Comparison of ENCODE assay signal across 9 mouse cellular contexts in genomic region chr10:77182804-77183331, GRCm38 (mm10). TPM values are rescaled to one million over a fixed set of nuclear protein-coding genes. Genes with fewer than 3 reads are reported as not detected.
DNase-seq lines count a peak whose midpoint lies in the region; ATAC-seq and TF ChIP-seq lines count a peak whose summit lies in the region.
"Had no signal": no experiment of that assay in that cellular context is flagged by ENCODE, and none has a peak within 500 bp of the region (broad histone marks: within the 10 kb centered on the region; RNA-seq: fewer than 3 reads in every experiment).

No protein-coding gene starts in this region.

- no peaks in the 10 kb centered on the region for H3K9me3 ChIP-seq in intestine, embryonic 16.5 days (ENCODE audit: control insufficient read depth, low read length)
- H3K9me3 ChIP-seq in intestine, postnatal 0 days (ENCODE audit: control insufficient read depth), result no peaks in the 10 kb centered on the region
- H3K9me3 ChIP-seq in MEL (replicated peaks; ENCODE audit: insufficient read depth, low read length), result no peaks in the 10 kb centered on the region
- H3K9me3 ChIP-seq in heart, postnatal 0 days (replicated peaks; ENCODE audit: control insufficient read depth, low read length), result 0 out of 2 replicates have a peak, but pooled peaks cover 3% of the 10 kb centered on the region
- H3K9me3 ChIP-seq: midbrain, embryonic 13.5 days had no signal

- H3K27me3 ChIP-seq in intestine, embryonic 16.5 days (replicated peaks; ENCODE audit: control insufficient read depth, insufficient read depth, low read length), result no peaks in the 10 kb centered on the region
- H3K27me3 ChIP-seq in intestine, postnatal 0 days (replicated peaks; ENCODE audit: control insufficient read depth, insufficient read depth, low read length), result no peaks in the 10 kb centered on the region
- H3K27me3 ChIP-seq in C2C12 (ENCODE audit: control insufficient read depth, insufficient read depth, insufficient read length), result no peaks in the 10 kb centered on the region
- peaks cover 0 to 3% of the 10 kb centered on the region in 2 experiments; a peak in 2 of 4 replicates for H3K27me3 ChIP-seq in MEL (ENCODE audit: control insufficient read depth in 1 of 2, insufficient read depth in 2 of 2, low read length in 2 of 2)
- no peaks in the 10 kb centered on the region for H3K27me3 ChIP-seq in heart, postnatal 0 days (ENCODE audit: control insufficient read depth, insufficient read depth, low read length)
- H3K27me3 ChIP-seq: midbrain, embryonic 13.5 days had no signal

- H3K36me3 ChIP-seq in intestine, embryonic 16.5 days (ENCODE audit: control insufficient read depth, insufficient read depth, low read length), result no peaks in the 10 kb centered on the region
- H3K36me3 ChIP-seq in intestine, postnatal 0 days (ENCODE audit: control insufficient read depth, insufficient read depth), result no peaks in the 10 kb centered on the region
- H3K36me3 ChIP-seq in C2C12 (ENCODE audit: control insufficient read depth, insufficient read depth), result no peaks in the 10 kb centered on the region
- peaks cover 0 to 5% of the 10 kb centered on the region in 2 experiments; a peak in 1 of 4 replicates for H3K36me3 ChIP-seq in MEL (ENCODE audit: control insufficient read depth in 1 of 2, insufficient read depth in 2 of 2, low read length in 2 of 2)
- no peaks in the 10 kb centered on the region for H3K36me3 ChIP-seq in heart, postnatal 0 days (replicated peaks; ENCODE audit: control insufficient read depth, insufficient read depth, low read length)
- H3K36me3 ChIP-seq: midbrain, embryonic 13.5 days had no signal

- H3K4me1 ChIP-seq in intestine, embryonic 16.5 days (ENCODE audit: control insufficient read depth, insufficient read depth, low read length), result no peaks in the 10 kb centered on the region
- H3K4me1 ChIP-seq in intestine, postnatal 0 days (replicated peaks; ENCODE audit: control insufficient read depth, insufficient read depth, low read length), result no peaks in the 10 kb centered on the region
- peaks cover 0 to 12% of the 10 kb centered on the region in 2 experiments; a peak in 2 of 4 replicates for H3K4me1 ChIP-seq in MEL (ENCODE audit: control insufficient read depth in 1 of 2, insufficient read depth in 2 of 2, low read length in 2 of 2)
- peaks cover 10% of the 10 kb centered on the region for H3K4me1 ChIP-seq in heart, postnatal 0 days (ENCODE audit: control insufficient read depth, insufficient read depth)
- H3K4me1 ChIP-seq: midbrain, embryonic 13.5 days had no signal

- no peak overlapping the region for H3K27ac ChIP-seq in intestine, embryonic 16.5 days (ENCODE audit: low read length)
- H3K27ac ChIP-seq in intestine, postnatal 0 days (ENCODE audit: low read depth, low read length), result no peak overlapping the region
- no peak overlapping the region for H3K27ac ChIP-seq in MEL (ENCODE audit: control insufficient read depth, low read depth, low read length)
- peak overlapping the region; percentile 53 for H3K27ac ChIP-seq in heart, postnatal 0 days (ENCODE audit: low read depth)
- H3K27ac ChIP-seq: midbrain, embryonic 13.5 days had no signal

- 69% methylated on average over 3 of the region's 3 CpGs for WGBS in intestine, embryonic 16.5 days
- WGBS in intestine, postnatal 0 days, result 76% methylated on average over 3 of the region's 3 CpGs
- 62% methylated on average over 3 of the region's 3 CpGs for WGBS in heart, postnatal 0 days

- no peak for DNase-seq in MEL (ENCODE audit: low read depth, low spot score)
- DNase-seq in heart, postnatal 0 days (ENCODE audit: low spot score), result no peak
- no peak for DNase-seq in left cerebral cortex, adult 8-10 months (ENCODE audit: low spot score in 2 of 2)
- DNase-seq in layer of hippocampus, adult 8-10 months (ENCODE audit: low spot score in 2 of 2), result no peak
- DNase-seq: embryo, embryonic 11 days had no signal

- TF ChIP-seq POLR2A in MEL (IDR thresholded peaks at IDR 0.05; ENCODE audit: control insufficient read depth in 1 of 2, insufficient read depth in 1 of 2, low read depth in 1 of 2, low read length in 2 of 2, poor library complexity in 1 of 2), result no peak

- TF ChIP-seq EP300 in MEL (IDR thresholded peaks at IDR 0.05; ENCODE audit: low read depth in 1 of 2, low read length in 2 of 2), result no peak
- peak; percentile 78 for TF ChIP-seq EP300 in heart, postnatal 0 days (IDR thresholded peaks at IDR 0.05; ENCODE audit: low read depth)

- no peak for TF ChIP-seq CTCF in intestine, postnatal 0 days (IDR thresholded peaks at IDR 0.05; ENCODE audit: low read depth)
- TF ChIP-seq CTCF in C2C12 (IDR thresholded peaks at IDR 0.05; ENCODE audit: control insufficient read depth, insufficient read depth, insufficient read length), result no peak
- no peak for TF ChIP-seq CTCF in MEL (IDR thresholded peaks at IDR 0.05 in 2 of 3, conservative IDR thresholded peaks at IDR 0.05 in 1 of 3; ENCODE audit: control insufficient read depth in 1 of 3, insufficient read depth in 1 of 3, low read depth in 2 of 3, low read length in 3 of 3, poor library complexity in 1 of 3, severe bottlenecking in 1 of 3)
- no peak for TF ChIP-seq CTCF in heart, postnatal 0 days (IDR thresholded peaks at IDR 0.05; ENCODE audit: low read depth)

- no peak overlapping the region for H3K9ac ChIP-seq in intestine, embryonic 16.5 days (ENCODE audit: low read depth, low read length)
- no peak overlapping the region for H3K9ac ChIP-seq in intestine, postnatal 0 days (ENCODE audit: low read depth, low read length)
- H3K9ac ChIP-seq in MEL (ENCODE audit: control insufficient read depth, low read depth, low read length, poor library complexity, severe bottlenecking), result no peak overlapping the region
- no peak overlapping the region for H3K9ac ChIP-seq in heart, postnatal 0 days (replicated peaks; ENCODE audit: low read depth, low read length)
- H3K9ac ChIP-seq: midbrain, embryonic 13.5 days had no signal

- H3K4me3 ChIP-seq in intestine, embryonic 16.5 days (ENCODE audit: low read length), result no peak overlapping the region
- H3K4me3 ChIP-seq in intestine, postnatal 0 days (ENCODE audit: low read depth, low read length), result no peak overlapping the region
- H3K4me3 ChIP-seq in C2C12 (ENCODE audit: insufficient read depth, poor library complexity, severe bottlenecking), result no peak overlapping the region
- H3K4me3 ChIP-seq in MEL (ENCODE audit: control insufficient read depth in 1 of 2, insufficient read depth in 1 of 2, low read depth in 2 of 2, low read length in 2 of 2), result no peak overlapping the region
- H3K4me3 ChIP-seq in heart, postnatal 0 days (ENCODE audit: low read depth, low read length), result no peak overlapping the region
- H3K4me3 ChIP-seq: midbrain, embryonic 13.5 days had no signal

- H3K79me2 ChIP-seq in C2C12 (ENCODE audit: control insufficient read depth, insufficient read depth) (no peaks in the 10 kb centered on the region), MEL (ENCODE audit: control insufficient read depth, insufficient read depth, low read length, poor library complexity) (no peaks in the 10 kb centered on the region)

- peak; percentile 63 for ATAC-seq in intestine, embryonic 16.5 days
- ATAC-seq in intestine, postnatal 0 days, result no peak
- ATAC-seq in heart, postnatal 0 days (ENCODE audit: insufficient read depth, low read depth), result peak; percentile 79
- ATAC-seq: midbrain, embryonic 13.5 days had no signal

- no peak overlapping the region for H3ac ChIP-seq in C2C12 (ENCODE audit: control insufficient read depth, insufficient read length, low read depth)

- no peaks in the 10 kb centered on the region for H3K79me3 ChIP-seq in C2C12 (ENCODE audit: low read depth)

- H3K4me2 ChIP-seq in intestine, embryonic 16.5 days (ENCODE audit: low read depth, low read length), result no peak overlapping the region
- no peak overlapping the region for H3K4me2 ChIP-seq in intestine, postnatal 0 days (replicated peaks; ENCODE audit: low read depth)
- H3K4me2 ChIP-seq in heart, postnatal 0 days (ENCODE audit: low read depth, low read length), result no peak overlapping the region
- H3K4me2 ChIP-seq: midbrain, embryonic 13.5 days had no signal

- no peak for TF ChIP-seq RAD21 in MEL (IDR thresholded peaks at IDR 0.05; ENCODE audit: low read depth, low read length)

TF ChIP-seq in C2C12, 6 proteins besides CTCF, POLR2A, EP300 and RAD21:
- TF ChIP-seq CEBPB (IDR thresholded peaks at IDR 0.05; ENCODE audit: low read depth), result no peak
- peak; percentile 46 for TF ChIP-seq USF1 (IDR thresholded peaks at IDR 0.05; ENCODE audit: low read depth)

TF ChIP-seq in MEL, 35 proteins besides CTCF, POLR2A, EP300 and RAD21:
- TF ChIP-seq MAX (IDR thresholded peaks at IDR 0.05; ENCODE audit: low read length) (no peak), USF1 (IDR thresholded peaks at IDR 0.05; ENCODE audit: low read depth, low read length) (peak; percentile 26; the same call in 1 of the 2 replicates)

RNA-seq across cellular contexts. Expression of gene Col18a1, which starts 16.5 kb away (rescaled TPM):
- polyA plus RNA-seq in intestine, embryonic 16.5 days (2015; fragmentation: Nextera tagmentation; extraction: Ambion mirVana), result 48.6 and 54.3 TPM in 2 replicates
- 34.9 and 35.2 TPM in 2 replicates for polyA plus RNA-seq in intestine, postnatal 0 days (2015; fragmentation: Nextera tagmentation; extraction: Ambion mirVana)
- 177 TPM for polyA plus RNA-seq in C2C12 (2012; fragmentation: generic; extraction: Trizol)
- total RNA-seq in MEL (2012; rRNA removed), result 0.33 and 0.46 TPM in 2 replicates
- 1 to 10 TPM in 1 of 2 experiments, not detected in 1; 1.3 TPM for polyA plus RNA-seq in MEL (2012; ENCODE audit: insufficient read depth in 1 of 2, insufficient read length in 2 of 2, low read depth in 1 of 2, low replicate concordance in 2 of 2, missing spikeins in 1 of 2)
- total RNA-seq in heart, postnatal 0 days (2014; rRNA removed; ENCODE audit: low replicate concordance), result 130 and 133 TPM in 2 replicates
- 40.6 and 47.3 TPM in 2 replicates for polyA plus RNA-seq in heart, postnatal 0 days (2015; fragmentation: Nextera tagmentation; extraction: Ambion mirVana)
- total RNA-seq in left cerebral cortex, adult 8-10 months (2022), result 1 to 10 TPM; 4.1 to 4.6 (median 4.1) TPM
- 1 to 10 TPM; 3.9 to 4.5 (median 4.3) TPM for total RNA-seq in layer of hippocampus, adult 8-10 months (2022)

Comparison
In these comparisons a context has a peak if more than half of its experiments do, and no peak if none do; other contexts are left out.
1. RNA of gene Col18a1, which starts 16.5 kb away (polyA plus RNA-seq): 177 TPM in C2C12 (single experiment), 48.6 to 54.3 TPM in intestine, embryonic 16.5 days, 40.6 to 47.3 TPM in heart, postnatal 0 days and 34.9 to 35.2 TPM in intestine, postnatal 0 days; 1.3 TPM in MEL; every median in the first group is over 10 times any median in the second.